Mouse (Mus musculus) Muller cell, postnatal 12 days (primary cell): Measurements from ENCODE around the gene Adprhl1.

Source experiments
- DNase-seq: peaks from one replicate; pipeline ENCODE4 v3.0.0-alpha.2; 2015; ENCODE audit errors: inconsistent ontology term

Adprhl1 gene

DNA sequence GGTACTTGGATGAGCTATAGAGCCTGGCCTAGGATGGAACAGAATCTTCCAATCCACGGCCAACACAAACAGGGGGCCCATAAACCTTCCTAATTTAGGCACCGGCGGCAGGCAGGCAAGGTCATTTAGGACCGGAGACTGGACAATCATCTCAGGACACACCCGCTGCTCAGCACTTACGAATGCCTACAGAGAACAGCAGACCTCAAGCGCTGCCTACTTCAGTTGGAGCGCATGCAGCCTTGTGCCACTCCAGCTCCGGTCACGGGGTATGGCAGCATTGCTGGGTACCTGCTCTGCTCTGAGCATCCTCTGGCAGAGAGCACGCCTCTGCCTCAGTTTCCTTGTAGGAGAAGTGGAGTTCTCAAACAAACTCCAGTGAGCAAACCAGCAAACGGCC, 24.2 kb downstream of the Adprhl1 start:
- DNase-seq: no peak

DNA sequence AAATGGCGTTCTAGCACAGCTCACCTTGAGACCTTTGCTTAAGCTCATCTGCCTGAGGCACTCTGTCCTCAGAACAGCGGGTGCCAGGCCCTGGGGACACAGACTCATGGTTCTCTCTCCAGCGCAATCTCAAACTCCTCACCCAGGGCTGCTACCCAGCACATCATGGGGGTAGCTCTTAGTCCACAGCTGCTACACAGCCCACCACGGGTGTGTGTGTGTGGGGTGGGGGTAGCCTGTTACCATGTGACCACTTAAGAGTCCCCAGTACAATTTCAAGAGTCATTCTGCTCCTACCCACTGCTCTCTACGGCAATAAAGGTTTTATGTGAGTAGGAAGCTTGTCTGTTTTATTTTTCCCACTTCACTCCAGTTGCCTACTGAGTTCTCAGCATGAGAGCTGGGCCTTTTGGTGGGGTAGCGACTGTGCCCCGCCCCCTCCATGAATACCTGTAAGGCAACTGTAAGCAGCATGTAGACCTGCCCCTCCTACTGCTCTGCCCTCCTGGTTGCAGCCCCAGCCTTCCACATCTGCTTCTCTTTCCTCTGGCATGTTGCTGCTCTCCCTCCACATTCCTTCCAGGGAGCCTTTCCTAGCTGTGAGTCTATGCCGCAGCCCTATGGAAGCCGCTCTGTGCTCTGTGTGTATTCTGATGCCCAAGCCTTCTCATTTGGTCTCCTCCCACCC, 24.9 kb downstream of the Adprhl1 start:
- no peak for DNase-seq

DNA sequence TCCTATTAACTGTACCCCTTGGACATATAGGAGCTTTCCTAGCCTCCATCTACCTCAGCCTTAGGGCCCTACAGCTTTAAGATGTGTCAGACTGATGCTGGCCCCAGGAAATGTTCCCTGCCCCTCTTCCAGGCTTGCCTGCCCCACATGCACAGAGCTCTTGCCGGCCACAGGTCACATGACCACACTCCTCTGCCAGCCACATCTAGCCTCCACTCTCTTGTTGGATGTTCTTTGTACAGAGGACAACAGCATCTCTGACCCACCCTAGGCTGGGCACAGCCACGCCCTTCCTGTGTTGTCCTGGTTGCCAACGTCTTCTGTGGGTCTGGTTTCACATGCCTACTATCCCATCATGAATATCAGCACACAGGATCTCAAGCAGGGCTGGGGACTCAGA, 26.8 kb downstream of the Adprhl1 start:
- no peak for DNase-seq

DNA sequence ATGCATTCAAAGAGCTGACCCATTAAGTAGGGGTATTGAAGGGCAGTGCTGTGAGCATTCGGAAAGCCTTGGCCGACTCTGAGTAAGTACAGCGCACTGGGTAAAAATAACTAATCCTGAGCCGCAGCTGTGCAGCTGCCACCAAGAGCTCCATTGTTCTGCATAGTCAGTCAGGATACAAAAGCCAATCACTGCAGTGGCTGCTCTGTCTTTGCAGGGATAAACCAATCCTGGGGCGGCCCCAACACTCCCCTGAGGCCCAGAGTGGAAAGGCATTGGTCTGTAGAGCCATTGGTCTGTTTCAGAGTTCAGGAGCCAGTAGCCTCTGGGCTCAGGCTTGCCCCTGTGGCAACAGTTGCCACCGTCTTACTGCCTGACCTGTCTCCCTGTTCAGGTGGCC, 27.7 kb downstream of the Adprhl1 start:
- DNase-seq: no peak

DNA sequence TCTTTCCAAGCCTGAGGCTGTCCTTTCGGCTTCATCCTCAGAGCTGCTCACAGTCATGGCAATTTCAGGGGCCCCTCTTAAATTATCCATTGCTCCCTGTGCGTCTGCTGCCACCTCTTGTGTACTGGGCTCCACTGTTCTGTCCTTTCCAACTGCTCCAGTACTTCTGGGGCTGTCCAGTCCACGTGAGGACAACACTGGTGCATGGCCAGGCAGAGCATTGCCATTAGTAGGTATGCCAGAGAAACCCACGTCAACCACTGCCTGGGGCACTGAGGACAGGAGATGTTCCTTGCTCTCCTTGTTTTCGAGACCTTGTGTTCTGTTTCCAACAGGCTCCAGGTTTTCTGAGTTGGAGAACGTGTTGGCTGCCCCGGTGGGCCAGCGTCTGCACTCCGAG, 29.5 kb downstream of the Adprhl1 start:
- no peak for DNase-seq

DNA sequence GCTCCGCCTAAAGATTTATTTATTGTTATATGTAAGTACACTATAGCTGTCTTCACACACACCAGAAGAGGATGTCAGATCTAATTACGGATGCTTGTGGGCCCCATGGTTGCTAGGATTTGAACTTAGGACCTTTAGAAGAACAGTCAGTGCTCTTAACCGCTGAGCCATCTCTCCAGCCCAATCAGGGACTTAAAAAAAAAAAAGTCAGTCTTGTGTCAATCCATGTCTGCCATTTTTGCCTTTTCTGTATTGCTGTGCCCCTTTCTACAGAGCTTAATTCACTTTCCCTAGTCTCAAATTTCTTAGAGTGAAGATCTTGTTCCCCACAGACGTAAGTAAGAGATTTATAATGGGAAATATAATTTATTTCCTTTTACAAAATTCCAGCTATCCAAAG, 35.5 kb downstream of the Adprhl1 start:
- no peak for DNase-seq

DNA sequence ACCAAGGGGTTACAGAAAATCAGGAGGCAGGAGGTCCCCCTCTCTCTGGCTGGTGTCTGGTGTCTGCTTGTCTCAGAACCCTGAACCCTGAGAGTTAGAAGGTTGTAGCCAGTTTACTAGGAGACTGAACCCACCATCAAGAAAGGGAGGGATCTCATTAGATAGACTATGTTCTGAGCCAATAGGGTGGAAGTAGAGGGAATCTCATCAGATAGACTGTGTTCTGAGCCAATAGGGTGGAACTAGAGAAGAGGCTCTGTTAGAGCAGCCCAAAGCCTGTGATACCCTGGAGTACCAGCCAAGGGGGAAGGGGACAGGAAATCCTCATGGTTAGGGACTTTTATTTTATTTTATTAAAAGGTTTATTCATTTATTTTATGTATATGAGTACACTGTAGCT, 36.0 kb downstream of the Adprhl1 start:
- no peak for DNase-seq

DNA sequence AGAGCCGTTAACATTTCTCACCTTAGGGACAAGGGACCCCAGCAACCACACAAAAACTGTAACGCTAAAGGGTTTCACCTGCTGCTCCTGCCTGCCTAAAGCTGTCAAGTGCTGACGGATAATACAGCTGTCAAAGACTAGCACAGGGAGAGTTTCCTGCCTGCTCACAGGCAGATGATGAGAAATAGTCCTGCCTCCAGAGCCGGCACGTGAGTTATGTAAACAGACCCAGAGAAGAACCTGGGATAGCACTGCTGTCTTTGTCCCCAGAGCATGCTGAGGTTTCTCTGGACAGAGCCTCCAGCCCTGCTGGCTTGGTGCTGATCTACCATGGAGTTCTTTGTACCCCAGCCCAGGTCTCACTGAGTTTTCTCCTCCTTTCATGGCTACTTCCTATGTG, 36.9 kb downstream of the Adprhl1 start:
- DNase-seq: no peak

DNA sequence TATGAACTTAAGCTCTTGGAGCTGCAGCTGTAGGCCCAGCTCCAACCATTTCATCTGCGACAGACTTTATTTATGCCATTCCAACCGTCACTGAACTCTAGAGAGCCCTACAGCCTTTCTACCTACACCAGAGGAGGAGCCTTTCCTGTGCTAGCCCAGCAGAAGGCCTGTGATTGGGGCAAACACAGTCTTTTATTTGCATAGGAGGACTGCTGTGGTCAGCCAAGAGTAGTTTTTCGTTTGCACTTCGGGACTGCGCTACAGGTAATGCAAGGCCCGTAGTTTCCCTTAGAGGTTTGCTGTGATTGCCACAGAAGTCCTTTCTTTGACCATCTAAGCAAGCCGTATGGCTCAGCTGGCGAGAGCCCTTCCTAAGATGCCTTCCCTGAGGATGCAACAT, 37.6 kb downstream of the Adprhl1 start:
- DNase-seq: no peak

DNA sequence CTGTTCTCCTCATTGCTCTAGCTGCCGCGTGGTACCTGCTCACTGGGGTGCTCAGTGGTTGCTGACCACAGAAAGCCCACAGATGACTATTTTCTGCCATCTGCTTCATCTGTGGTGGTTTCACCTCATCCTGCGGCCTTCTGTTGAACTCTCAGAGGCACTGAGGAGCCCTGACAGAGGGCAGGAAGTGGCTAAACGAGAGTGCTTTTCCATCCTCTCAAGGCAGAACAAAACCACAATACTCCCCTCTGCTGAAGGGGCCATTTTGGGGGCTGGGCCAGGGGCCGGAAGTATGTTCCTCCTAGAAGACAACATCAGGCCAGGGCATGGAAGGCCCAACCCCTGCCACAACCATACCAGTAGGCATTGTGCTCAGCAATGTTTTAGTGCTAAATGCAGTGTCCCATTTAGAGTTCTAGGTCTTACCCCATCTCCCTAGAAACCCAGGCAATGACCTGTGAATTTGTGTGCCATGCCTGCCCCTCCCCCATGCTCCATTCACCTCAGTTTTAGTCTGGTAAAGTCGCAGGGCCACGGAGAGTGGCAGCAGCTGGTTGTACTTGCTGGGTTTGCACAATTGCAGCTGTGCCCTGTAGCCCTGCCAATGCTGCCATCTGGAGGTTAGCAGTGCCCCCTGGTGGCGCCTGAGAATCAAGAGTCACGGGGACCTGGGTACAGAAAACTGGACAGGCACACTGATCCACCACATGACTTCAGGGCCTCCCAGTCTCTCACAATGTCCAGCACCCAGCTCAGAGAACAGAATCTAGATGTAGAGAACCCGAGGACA, 40.3 kb downstream of the Adprhl1 start:
- peak; percentile 80 for DNase-seq

DNA sequence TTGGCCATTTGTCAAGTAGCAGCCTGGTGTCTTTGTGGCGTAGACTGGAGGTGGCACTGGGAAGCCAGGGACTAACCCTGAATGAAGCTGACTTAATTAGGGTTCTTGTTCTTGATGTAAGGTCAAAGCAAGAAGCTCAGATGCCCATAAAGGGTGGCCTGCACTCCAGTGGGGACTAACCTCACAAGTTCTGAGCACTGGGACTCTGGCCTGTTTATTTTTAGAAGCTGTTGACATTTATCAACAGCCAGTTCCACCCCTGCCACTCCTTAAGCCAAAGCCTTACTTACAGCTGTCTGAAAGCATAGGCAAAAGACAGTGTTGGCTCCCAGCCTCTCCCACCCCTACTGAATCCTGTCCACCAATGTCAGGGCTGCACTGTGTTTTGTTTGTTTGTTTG, 44.2 kb downstream of the Adprhl1 start:
- DNase-seq: no peak

DNA sequence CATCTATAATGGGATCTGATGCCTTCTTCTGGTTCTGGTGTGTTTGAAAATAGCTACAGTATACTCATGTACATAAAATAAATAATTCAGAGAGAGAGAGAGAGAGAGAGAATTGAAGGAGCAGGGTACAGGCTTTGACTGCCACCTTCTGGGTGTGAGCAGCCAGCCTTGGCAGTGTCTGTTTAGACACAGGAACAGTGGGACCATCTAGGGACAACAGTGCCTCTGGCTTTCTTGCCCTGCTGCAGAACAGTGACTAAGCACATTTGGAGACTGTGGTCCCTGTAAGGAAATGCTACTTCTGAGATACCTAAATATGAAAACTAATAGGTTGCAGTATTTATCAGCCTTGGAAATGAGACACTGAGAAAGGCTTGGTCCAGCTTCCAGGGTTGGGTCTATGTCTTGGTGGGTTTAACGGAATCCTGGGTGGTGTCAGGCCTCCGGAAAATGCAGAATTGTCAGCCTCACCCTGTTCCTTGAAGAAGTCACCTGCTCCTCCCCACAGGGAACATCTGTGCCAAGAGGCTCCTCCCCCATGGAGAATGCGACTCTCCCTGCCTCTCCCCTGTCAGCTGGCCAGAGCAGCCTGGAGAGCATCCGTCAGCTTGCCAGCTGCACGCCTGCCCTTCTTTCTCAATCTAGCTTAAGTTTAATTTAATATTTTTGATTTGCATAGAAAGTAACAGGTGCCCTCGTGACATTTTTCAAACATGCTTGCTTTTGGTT, 45.2 kb downstream of the Adprhl1 start:
- no peak for DNase-seq

DNA sequence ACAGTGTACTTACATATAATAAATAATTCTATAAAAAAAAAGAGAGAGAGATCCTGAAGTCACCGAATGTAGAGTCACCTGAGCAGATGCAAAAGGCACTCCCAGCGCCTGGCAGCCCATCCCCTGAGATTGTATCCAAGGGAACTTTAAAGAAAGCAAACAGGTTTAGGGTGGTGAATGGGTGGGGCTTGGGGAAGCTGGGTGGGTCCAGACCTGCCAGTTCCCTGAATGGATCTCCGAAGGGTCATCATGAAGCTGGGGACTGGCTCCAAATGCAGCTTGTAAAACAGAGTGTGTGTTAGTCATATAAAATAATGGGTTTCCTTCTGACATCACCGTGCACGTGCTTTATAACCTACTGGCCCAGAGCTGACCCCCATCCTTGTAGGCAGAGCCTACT, 47.7 kb downstream of the Adprhl1 start:
- no peak for DNase-seq

DNA sequence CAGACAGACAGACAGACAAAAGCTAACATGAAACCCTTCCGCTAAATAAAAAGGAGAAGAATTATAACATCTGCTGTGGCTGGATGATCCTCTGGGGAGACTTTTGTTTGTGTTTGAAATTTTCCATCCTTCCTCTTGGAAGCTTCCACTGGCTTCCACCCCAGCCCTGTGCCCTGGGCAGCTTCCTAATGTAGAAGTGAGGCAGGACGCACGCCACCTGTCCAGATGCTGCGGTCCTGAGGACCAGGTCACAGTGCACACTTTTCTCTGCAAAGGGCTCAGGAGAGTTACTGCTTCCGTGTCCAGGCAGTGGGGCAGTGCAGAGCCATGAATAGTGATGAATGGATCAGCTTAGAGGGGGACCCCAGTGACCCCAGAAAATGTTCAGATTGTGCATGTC, 48.7 kb downstream of the Adprhl1 start:
- no peak for DNase-seq

DNA sequence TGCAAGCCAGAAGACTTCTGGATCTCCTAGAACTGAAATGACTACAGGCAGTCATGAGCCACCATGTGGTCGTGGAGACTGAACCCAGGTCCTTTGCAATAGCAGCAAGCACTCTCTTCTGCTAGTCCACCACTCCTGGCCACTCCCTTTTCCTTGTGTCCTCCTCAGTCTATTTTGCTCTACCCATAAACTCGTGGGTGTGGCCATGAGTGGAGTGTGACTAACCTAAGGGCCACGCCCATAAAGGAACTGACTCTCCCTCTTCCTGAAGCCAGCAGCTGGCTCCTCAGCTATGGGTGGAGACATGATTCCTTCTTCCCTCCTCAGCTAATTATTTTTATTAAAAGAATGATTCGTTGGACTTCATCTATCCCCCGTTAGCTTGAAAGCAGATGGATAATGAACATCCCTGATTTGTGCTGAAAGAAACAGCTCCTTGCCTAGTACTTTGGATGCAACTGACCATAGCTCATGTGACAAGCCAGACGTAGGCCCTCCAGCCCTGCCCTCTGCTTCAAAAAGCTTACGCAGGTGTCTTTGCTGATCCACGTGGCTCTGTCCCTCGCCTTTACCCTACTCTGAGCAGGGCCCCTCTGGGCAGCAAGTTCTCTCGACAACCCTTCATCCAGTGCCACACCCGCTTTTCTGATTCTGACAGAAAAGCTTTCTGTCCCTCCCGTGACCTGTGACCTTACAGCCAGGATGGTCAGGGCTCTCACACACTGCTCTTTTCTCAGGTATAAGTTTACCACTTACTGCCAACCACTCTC, 49.4 kb downstream of the Adprhl1 start:
- no peak for DNase-seq

DNA sequence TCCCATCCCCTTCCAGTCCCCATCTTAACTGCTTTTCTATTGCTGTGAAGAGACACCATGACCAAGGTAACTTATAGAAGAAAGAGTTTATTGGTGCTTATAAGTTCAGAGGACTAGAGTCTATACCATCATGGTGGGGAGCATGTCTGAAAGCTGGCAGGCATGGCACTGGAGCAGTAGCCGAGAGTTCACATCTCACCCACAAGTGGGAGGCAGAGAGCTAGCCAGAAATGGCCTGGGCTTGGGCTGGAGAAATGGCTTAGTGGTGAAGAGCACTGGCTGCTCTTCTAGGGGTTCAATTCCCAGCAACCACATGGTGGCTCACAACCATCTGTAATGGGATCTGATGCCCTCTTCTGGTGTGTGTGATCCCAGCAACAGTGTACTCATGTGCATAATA, 50.5 kb downstream of the Adprhl1 start:
- no peak for DNase-seq

DNA sequence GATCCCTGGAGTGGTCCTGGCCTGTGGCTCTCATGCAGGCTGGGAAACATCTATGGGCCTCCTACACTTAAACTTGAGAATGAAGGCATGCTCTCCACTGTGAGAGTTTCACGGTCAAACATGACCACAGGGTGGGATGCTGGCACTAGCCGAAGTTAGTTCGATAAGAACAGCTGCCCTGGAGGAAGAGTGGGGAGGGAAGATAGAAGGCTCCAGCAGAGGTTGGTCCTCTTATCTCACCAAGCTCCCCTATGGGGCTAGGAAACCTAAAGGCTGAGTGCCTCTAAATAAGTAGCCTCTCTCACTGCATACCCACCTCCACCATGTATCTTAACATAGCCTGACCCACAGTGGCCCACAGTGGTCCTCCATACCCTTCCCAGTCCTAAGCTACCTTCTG, 51.2 kb downstream of the Adprhl1 start:
- DNase-seq: no peak

DNA sequence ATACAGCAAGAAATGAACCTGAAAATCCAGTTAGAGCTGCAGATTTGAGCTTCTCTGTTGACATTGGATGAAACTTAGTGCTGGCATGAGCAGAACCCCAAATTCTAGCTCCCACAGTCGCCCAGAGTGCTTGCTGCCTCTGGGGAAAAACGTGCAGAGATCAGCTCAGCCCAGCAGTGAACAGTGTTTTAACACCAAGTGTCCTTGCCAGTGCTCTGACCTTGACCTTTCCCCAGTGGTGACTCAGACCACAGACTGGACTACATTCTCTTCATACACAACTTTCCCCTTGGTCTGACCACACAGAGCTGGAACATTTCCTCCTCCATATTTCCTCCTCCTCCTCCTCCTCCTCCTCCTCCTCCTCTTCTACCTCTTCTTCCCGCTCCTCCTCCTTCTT, 51.9 kb downstream of the Adprhl1 start:
- no peak for DNase-seq

DNA sequence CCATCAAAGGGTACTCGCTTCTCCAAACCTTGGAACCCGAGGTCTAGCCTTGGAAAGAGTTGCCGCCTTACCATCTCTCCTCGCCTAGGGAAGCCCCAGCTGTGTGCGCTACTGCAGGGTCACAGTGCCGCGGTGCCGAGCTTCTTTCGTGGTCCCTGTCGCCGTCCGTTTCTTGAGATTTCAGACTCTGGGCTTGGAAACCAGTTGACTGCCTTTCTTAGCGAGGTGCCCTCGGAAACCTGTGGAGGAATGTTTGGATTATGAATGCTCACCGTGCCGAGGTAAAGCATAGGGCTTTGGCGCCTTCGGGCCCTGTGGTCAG, 53.0 kb downstream of the Adprhl1 start:
- no peak for DNase-seq

DNA sequence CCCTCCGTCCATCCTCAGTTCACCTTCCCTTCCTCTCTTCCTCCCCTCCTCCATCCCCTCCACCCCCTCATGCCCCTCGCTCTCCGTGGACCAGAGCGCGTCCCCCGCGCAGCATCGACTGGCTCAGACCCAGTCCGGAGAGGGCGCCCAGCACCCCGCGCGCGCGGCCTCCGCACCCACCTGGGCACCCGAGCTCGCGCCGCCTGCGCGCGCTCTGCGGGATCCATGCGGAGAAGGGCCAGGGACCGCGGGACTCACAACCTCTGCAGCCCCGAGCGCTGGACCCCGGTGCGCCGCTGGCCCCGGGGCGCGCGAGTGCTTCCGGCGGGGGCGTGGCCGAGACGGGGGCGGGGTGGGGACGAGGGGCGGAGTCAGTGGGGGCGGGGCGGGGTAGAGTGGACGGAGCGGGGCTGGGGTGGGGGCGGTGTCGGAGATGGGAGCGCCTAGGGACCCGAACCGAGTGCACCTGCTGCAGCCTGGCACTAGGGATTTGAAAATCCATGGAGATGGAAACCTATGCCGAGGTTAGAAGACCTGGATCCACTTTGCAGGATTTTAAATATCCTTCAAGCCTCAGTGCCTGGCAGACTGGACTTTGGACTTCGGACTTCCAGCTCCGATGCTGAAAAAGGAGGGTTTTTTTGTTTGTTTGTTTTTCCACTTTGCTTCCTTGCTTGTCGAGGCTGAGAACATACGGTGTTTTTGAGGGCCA, 53.5 kb downstream of the Adprhl1 start, which contains the start of gene Grtp1:
Gene Grtp1 (minus strand): TSS at position 320 of the 712 bp plus-strand sequence.
- peak; percentile 66 for DNase-seq

DNA sequence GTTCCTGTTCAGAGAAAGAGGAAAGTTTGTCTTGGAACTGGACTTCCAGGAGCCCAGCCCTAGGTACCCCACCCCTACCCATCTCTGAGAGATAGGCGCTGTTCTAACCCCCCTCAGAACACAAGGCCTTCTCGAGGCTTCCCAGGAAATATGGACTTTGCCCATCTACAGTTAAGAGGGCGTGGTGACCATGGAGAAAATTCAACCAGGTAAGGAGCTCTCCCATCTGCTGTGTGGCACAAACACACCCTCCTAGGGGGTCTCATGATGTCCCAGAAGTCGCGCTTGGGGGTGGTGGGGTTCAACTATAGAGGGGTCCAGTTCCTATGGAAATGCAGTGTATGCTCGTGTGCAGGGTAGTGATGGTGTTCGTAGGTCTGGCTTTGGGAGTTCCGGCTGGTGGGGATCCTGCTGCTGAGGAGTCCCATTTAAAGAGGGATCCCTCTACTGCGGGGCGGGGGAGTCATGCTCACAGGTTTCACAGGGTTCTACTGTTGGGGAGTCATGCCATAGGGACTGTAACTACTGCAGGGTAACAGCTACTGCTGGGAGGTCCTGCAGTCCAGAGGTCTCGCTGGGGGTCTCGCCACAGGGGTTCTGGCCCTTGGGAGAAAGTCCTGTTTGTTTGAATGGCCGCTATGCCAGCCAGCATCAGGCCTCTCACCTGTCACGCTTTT, 54.4 kb downstream of the Adprhl1 start:
- no peak for DNase-seq
